In the genomic region with DNA sequence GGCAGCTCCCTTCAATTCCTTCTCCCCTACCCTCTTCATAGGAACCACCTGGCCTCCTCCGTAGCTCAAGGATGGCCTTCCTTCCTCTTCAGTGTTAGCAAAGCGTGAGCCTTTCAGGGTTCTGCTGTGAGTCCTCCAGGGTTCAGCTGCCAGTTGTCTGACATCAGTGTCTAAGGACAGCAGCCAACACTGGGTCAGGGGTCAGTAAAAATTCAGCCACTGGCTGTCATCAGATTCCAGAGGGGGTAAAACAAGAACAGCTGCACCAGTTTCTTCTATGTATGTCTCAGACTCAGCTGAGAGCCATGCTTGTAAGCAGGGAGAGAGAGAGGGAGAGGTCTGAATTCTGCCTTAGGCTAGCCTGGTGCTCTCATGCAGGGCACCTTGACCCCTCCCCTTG, we compare ENCODE assay signal across 9 mouse cellular contexts.
A peak's percentile ranks its signal among the peaks of the same experiment; 100 is the strongest.
DNase-seq lines count a peak whose midpoint lies in the region; ATAC-seq and TF ChIP-seq lines count a peak whose summit lies in the region.
"Had no signal": no experiment of that assay in that cellular context is flagged by ENCODE, and none has a peak within 500 bp of the region (broad histone marks: within the 10 kb centered on the region; RNA-seq: fewer than 3 reads in every experiment).

No protein-coding gene starts in this region.

- no peak overlapping the region for H3K9ac ChIP-seq in stomach, embryonic 15.5 days
- H3K9ac ChIP-seq in stomach, postnatal 0 days (ENCODE audit: low read length) = no peak overlapping the region
- H3K9ac ChIP-seq in heart, embryonic 12.5 days = no peak overlapping the region

- no peak for TF ChIP-seq EP300 in stomach, postnatal 0 days (optimal IDR thresholded peaks at IDR 0.05)

- no peak for DNase-seq in stomach, postnatal 0 days (ENCODE audit: low spot score)
- peak; percentile 69 to 72 for DNase-seq in kidney, postnatal 25 days
- DNase-seq in layer of hippocampus, postnatal 10 days (ENCODE audit: low spot score in 2 of 2) = no peak
- no peak for DNase-seq in cerebellum, postnatal 36 days
- no peak for DNase-seq in thymus, adult 18-20 months
- DNase-seq in left cerebral cortex, postnatal 14 days (ENCODE audit: low spot score in 2 of 2) = no peak

- H3K4me2 ChIP-seq in stomach, embryonic 15.5 days = no peak overlapping the region
- no peak overlapping the region for H3K4me2 ChIP-seq in stomach, postnatal 0 days (replicated peaks; ENCODE audit: low read depth)
- no peak overlapping the region for H3K4me2 ChIP-seq in heart, embryonic 12.5 days

- H3K36me3 ChIP-seq in stomach, embryonic 15.5 days = no peaks in the 10 kb centered on the region
- H3K36me3 ChIP-seq in stomach, postnatal 0 days (ENCODE audit: control insufficient read depth, insufficient read depth, low read length) = no peaks in the 10 kb centered on the region
- no peaks in the 10 kb centered on the region for H3K36me3 ChIP-seq in heart, embryonic 12.5 days

- H3K4me3 ChIP-seq in stomach, embryonic 15.5 days (replicated peaks) = no peak overlapping the region
- H3K4me3 ChIP-seq in stomach, postnatal 0 days (ENCODE audit: low read depth, low read length) = no peak overlapping the region
- H3K4me3 ChIP-seq in heart, embryonic 12.5 days = no peak overlapping the region

- no peak for TF ChIP-seq CTCF in stomach, postnatal 0 days (IDR thresholded peaks at IDR 0.05; ENCODE audit: low read depth)

- no peaks in the 10 kb centered on the region for H3K27me3 ChIP-seq in stomach, embryonic 15.5 days (replicated peaks)
- no peaks in the 10 kb centered on the region for H3K27me3 ChIP-seq in stomach, postnatal 0 days (ENCODE audit: control insufficient read depth, insufficient read depth, low read length)
- no peaks in the 10 kb centered on the region for H3K27me3 ChIP-seq in heart, embryonic 12.5 days (replicated peaks)

- peaks cover 4% of the 10 kb centered on the region; the same call in 1 of the 2 replicates for H3K4me1 ChIP-seq in stomach, embryonic 15.5 days
- 0 out of 2 replicates have a peak, but pooled peaks cover 2% of the 10 kb centered on the region for H3K4me1 ChIP-seq in stomach, postnatal 0 days (replicated peaks; ENCODE audit: control insufficient read depth, insufficient read depth)
- H3K4me1 ChIP-seq in heart, embryonic 12.5 days (replicated peaks) = peaks cover 7% of the 10 kb centered on the region

- H3K27ac ChIP-seq in stomach, embryonic 15.5 days = no peak overlapping the region
- H3K27ac ChIP-seq in stomach, postnatal 0 days (replicated peaks) = no peak overlapping the region
- H3K27ac ChIP-seq in heart, embryonic 12.5 days (ENCODE audit: poor library complexity, severe bottlenecking) = no peak overlapping the region

- no peaks in the 10 kb centered on the region for H3K9me3 ChIP-seq in stomach, embryonic 15.5 days
- H3K9me3 ChIP-seq in stomach, postnatal 0 days (ENCODE audit: control insufficient read depth, low read length) = no peaks in the 10 kb centered on the region
- H3K9me3 ChIP-seq in heart, embryonic 12.5 days (replicated peaks) = no peaks in the 10 kb centered on the region; the same call in 1 of the 2 replicates

- peak; percentile 39; the same call in 1 of the 2 replicates for ATAC-seq in stomach, embryonic 15.5 days (ENCODE audit: insufficient read depth, low FRiP score, low read depth)
- ATAC-seq in stomach, postnatal 0 days (ENCODE audit: low FRiP score, low TSS enrichment) = no peak
- peak; percentile 57; the same call in 1 of the 2 replicates for ATAC-seq in heart, embryonic 12.5 days (ENCODE audit: insufficient number of reproducible peaks, low FRiP score)
- ATAC-seq: forebrain, embryonic 14.5 days had no signal

- intact Hi-C loops in left cerebral cortex, postnatal 14 days (cut with DNase I) = no loop called here

- WGBS in stomach, embryonic 15.5 days = 50% methylated on average over 2 of the region's 2 CpGs
- 49% methylated on average over 2 of the region's 2 CpGs for WGBS in stomach, postnatal 0 days
- 49% methylated on average over 2 of the region's 2 CpGs for WGBS in heart, embryonic 12.5 days

Comparison
In these comparisons a context has a peak if more than half of its experiments do, and no peak if none do; other contexts are left out.
1. DNase-seq: peak in kidney, postnatal 25 days (2 of 2); none in stomach, postnatal 0 days (single experiment), layer of hippocampus, postnatal 10 days (0 of 2), cerebellum, postnatal 36 days (0 of 2), thymus, adult 18-20 months (0 of 2) and left cerebral cortex, postnatal 14 days (0 of 2).